Mouse (Mus musculus) intestine, postnatal 0 days (tissue): ENCODE results near the gene 4930518I15Rik. TPM values are rescaled to one million over a fixed set of nuclear protein-coding genes. Genes with fewer than 3 reads are reported as not detected.
A peak's percentile ranks its signal among the peaks of the same experiment; 100 is the strongest.
"Not testable (repeated sequence)": the region's sequence is repeated elsewhere in the genome, so short reads cannot be mapped to it uniquely, and the experiment has no call there.

Experiments used
- ATAC-seq: fragments of 200-750 bp; cut with Nextera tagmentation; 2 replicates; pipeline ENCODE4 v1.8.0; 2017; ENCODE audit warnings: mild to moderate bottlenecking, moderate TSS enrichment, moderate library complexity
- H3K27ac ChIP-seq: fragments of 300-500 bp; sonication (generic); 2 replicates; pipeline ENCODE4 v1.5.1; 2014; ENCODE audit warnings: mild to moderate bottlenecking, low read depth, low read length, moderate library complexity
- H3K27me3 ChIP-seq: fragments of 300-500 bp; sonication (generic); replicated peaks from 2 replicates; pipeline ENCODE4 v1.6.1; 2014; ENCODE audit warnings: low read length, mixed read lengths; ENCODE audit not compliant: control insufficient read depth, insufficient read depth
- H3K36me3 ChIP-seq: fragments of 300-500 bp; sonication (generic); 2 replicates; pipeline ENCODE4 v1.6.1; 2014; ENCODE audit warnings: mild to moderate bottlenecking, moderate library complexity; ENCODE audit not compliant: control insufficient read depth, insufficient read depth
- H3K4me1 ChIP-seq: fragments of 300-500 bp; sonication (generic); replicated peaks from 2 replicates; pipeline ENCODE4 v1.6.1; 2014; ENCODE audit warnings: antibody characterized with exemption, low read length, mixed read lengths; ENCODE audit not compliant: control insufficient read depth, insufficient read depth
- H3K4me2 ChIP-seq: fragments of 300-500 bp; sonication (generic); replicated peaks from 2 replicates; pipeline ENCODE4 v1.6.1; 2014; ENCODE audit warnings: low read depth, mild to moderate bottlenecking, moderate library complexity
- H3K4me3 ChIP-seq: fragments of 300-500 bp; sonication (generic); 2 replicates; pipeline ENCODE4 v1.5.1; 2014; ENCODE audit warnings: low read depth, low read length
- H3K9ac ChIP-seq: fragments of 300-500 bp; sonication (generic); 2 replicates; pipeline ENCODE4 v1.6.1; 2014; ENCODE audit warnings: mild to moderate bottlenecking, low read depth, low read length
- H3K9me3 ChIP-seq: fragments of 300-500 bp; sonication (generic); 2 replicates; pipeline ENCODE4 v1.6.1; 2016; ENCODE audit warnings: mixed run types; ENCODE audit not compliant: control insufficient read depth
- CTCF ChIP-seq: sonication (generic); IDR thresholded peaks from 2 replicates; pipeline ENCODE4 v1.5.1; 2016; ENCODE audit warnings: low read depth, mild to moderate bottlenecking, control low read depth, antibody characterized with exemption, moderate library complexity
- WGBS: fragments of 180-500 bp; shearing (Covaris S2); extraction: QIAGEN DNeasy Blood & Tissue Kit; methylation state at CpG from one replicate; pipeline ENCODE4 v1.1.7; 2014; 5-methylcytosine and 5-hydroxymethylcytosine counted together
- polyA plus RNA-seq: library from polyadenylated mRNA; unstranded; fragments of >200 nt; fragmentation: Nextera tagmentation; extraction: Ambion mirVana; gene quantifications from 2 replicates; pipeline ENCODE4 v1.2.1, GENCODE M21; 2015

The 4930518I15Rik gene
- polyA plus RNA-seq, result 1.3 and 1.8 TPM in 2 replicates

GRCm38 (mm10) chr2:156857835-156858234 is at the start of gene 4930518I15Rik:
Gene 4930518I15Rik (minus strand): TSS chr2:156857946.
- Histone ChIP-seq H3K9ac (no peak within 1 kb of the TSS), H3K4me3 (no peak within 1 kb of the TSS), H3K36me3 (peaks cover 6% of the 10 kb centered on the region; the same call in 1 of the 2 replicates), H3K9me3 (no peaks in the 10 kb centered on the region), H3K4me1 (0 out of 2 replicates have a peak, but pooled peaks cover 5% of the 10 kb centered on the region), H3K4me2 (no peak within 1 kb of the TSS), H3K27ac (no peak within 1 kb of the TSS; the same call in 1 of the 2 replicates), H3K27me3 (no peaks in the 10 kb centered on the region)
- WGBS, result 74% methylated on average over 2 of the region's 2 CpGs
- TF ChIP-seq CTCF, result no peak
- no peak for ATAC-seq

- H3K4me2 ChIP-seq, H3K27me3 ChIP-seq, H3K9ac ChIP-seq, H3K27ac ChIP-seq, H3K4me3 ChIP-seq, H3K36me3 ChIP-seq, ATAC-seq, H3K9me3 ChIP-seq, H3K4me1 ChIP-seq: not testable (repeated sequence)
- WGBS, result 41% methylated on average over 4 of the region's 4 CpGs
Observed at GRCm38 (mm10) chr2:156905931-156906330, 48.2 kb upstream of the 4930518I15Rik start.

GRCm38 (mm10) chr2:156904976-156905717 is 47.4 kb upstream of the 4930518I15Rik start:
- WGBS, result 32% methylated on average over 6 of the region's 6 CpGs
- Histone ChIP-seq H3K4me2 (no peak overlapping the region), H3K27me3 (no peaks in the 10 kb centered on the region), H3K4me1 (no peaks in the 10 kb centered on the region), H3K27ac (no peak overlapping the region), H3K36me3 (no peaks in the 10 kb centered on the region), H3K9me3 (no peaks in the 10 kb centered on the region), H3K4me3 (no peak overlapping the region), H3K9ac (no peak overlapping the region)
- peak; percentile 86 for TF ChIP-seq CTCF
- ATAC-seq, result no peak

GRCm38 (mm10) chr2:156903367-156903766 is 45.6 kb upstream of the 4930518I15Rik start:
- H3K9me3 ChIP-seq, result no peaks in the 10 kb centered on the region
- WGBS, result 38% methylated on average over 2 of the region's 2 CpGs
- peak; percentile 57 for TF ChIP-seq CTCF
- no peak overlapping the region for H3K4me2 ChIP-seq
- no peak overlapping the region for H3K4me3 ChIP-seq
- no peak for ATAC-seq
- H3K27ac ChIP-seq, result no peak overlapping the region
- no peaks in the 10 kb centered on the region for H3K36me3 ChIP-seq
- no peaks in the 10 kb centered on the region for H3K27me3 ChIP-seq
- H3K4me1 ChIP-seq, result no peaks in the 10 kb centered on the region
- no peak overlapping the region for H3K9ac ChIP-seq

GRCm38 (mm10) chr2:156902411-156902810 is 44.7 kb upstream of the 4930518I15Rik start:
- 74% methylated on average over 4 of the region's 4 CpGs for WGBS
- H3K4me3 ChIP-seq, H3K4me2 ChIP-seq, H3K36me3 ChIP-seq, H3K9ac ChIP-seq, H3K27ac ChIP-seq, H3K9me3 ChIP-seq, H3K27me3 ChIP-seq, H3K4me1 ChIP-seq, ATAC-seq: not testable (repeated sequence)

- no peak overlapping the region for H3K4me2 ChIP-seq
- WGBS, result 67% methylated on average over 6 of the region's 6 CpGs
- no peaks in the 10 kb centered on the region for H3K27me3 ChIP-seq
- H3K9ac ChIP-seq, result no peak overlapping the region
- H3K4me1 ChIP-seq, result no peaks in the 10 kb centered on the region
- no peaks in the 10 kb centered on the region for H3K9me3 ChIP-seq
- no peak for TF ChIP-seq CTCF
- H3K36me3 ChIP-seq, result no peaks in the 10 kb centered on the region
- no peak overlapping the region for H3K4me3 ChIP-seq
- H3K27ac ChIP-seq, result no peak overlapping the region
- no peak for ATAC-seq
Observed at GRCm38 (mm10) chr2:156901883-156902282, 44.1 kb upstream of the 4930518I15Rik start.
